In genomic region chr16:14053116-14053515, GRCm38 (mm10) we compare ENCODE assay signal across 22 mouse cellular contexts.
DNase-seq lines count a peak whose midpoint lies in the region; ATAC-seq and TF ChIP-seq lines count a peak whose summit lies in the region.
"Had no signal": no experiment of that assay in that cellular context is flagged by ENCODE, and none has a peak within 500 bp of the region (broad histone marks: within the 10 kb centered on the region; RNA-seq: fewer than 3 reads in every experiment).

No protein-coding gene starts in this region.

- H3K27me3 ChIP-seq in midbrain, embryonic 10.5 days (ENCODE audit: low read depth, poor library complexity, severe bottlenecking), result no peaks in the 10 kb centered on the region
- no peaks in the 10 kb centered on the region for H3K27me3 ChIP-seq in midbrain, embryonic 15.5 days (replicated peaks)
- H3K27me3 ChIP-seq in limb, embryonic 11.5 days (ENCODE audit: control insufficient read depth, insufficient read depth, low read length), result no peaks in the 10 kb centered on the region
- H3K27me3 ChIP-seq: embryonic facial prominence, embryonic 12.5 days; embryonic facial prominence, embryonic 15.5 days; forebrain, embryonic 12.5 days; forebrain, embryonic 15.5 days; hindbrain, embryonic 12.5 days; hindbrain, embryonic 15.5 days had no signal

- H3K9me3 ChIP-seq in midbrain, embryonic 10.5 days (replicated peaks), result no peaks in the 10 kb centered on the region
- no peaks in the 10 kb centered on the region for H3K9me3 ChIP-seq in midbrain, embryonic 15.5 days
- H3K9me3 ChIP-seq in limb, embryonic 11.5 days (ENCODE audit: control insufficient read depth, low read length), result no peaks in the 10 kb centered on the region
- H3K9me3 ChIP-seq: embryonic facial prominence, embryonic 12.5 days; embryonic facial prominence, embryonic 15.5 days; forebrain, embryonic 12.5 days; forebrain, embryonic 15.5 days; hindbrain, embryonic 12.5 days; hindbrain, embryonic 15.5 days had no signal

- no peak overlapping the region for H3K4me2 ChIP-seq in midbrain, embryonic 15.5 days
- H3K4me2 ChIP-seq in limb, embryonic 11.5 days (ENCODE audit: low read depth, severe bottlenecking), result no peak overlapping the region
- H3K4me2 ChIP-seq: embryonic facial prominence, embryonic 12.5 days; embryonic facial prominence, embryonic 15.5 days; forebrain, embryonic 12.5 days; forebrain, embryonic 15.5 days; hindbrain, embryonic 12.5 days; hindbrain, embryonic 15.5 days had no signal

- no peak for DNase-seq in cerebellum, adult 9-11 months
- DNase-seq in heart, adult 11 months, result peak; percentile 65
- no peak for DNase-seq in heart, adult 9 months (ENCODE audit: low spot score in 2 of 2)
- DNase-seq in midbrain, embryonic 10.5 days (ENCODE audit: low spot score), result peak; percentile 1
- peak; percentile 9 for DNase-seq in limb, embryonic 11.5 days (ENCODE audit: low spot score)
- DNase-seq in gastrocnemius, adult 2 months, result no peak
- DNase-seq: adrenal gland, postnatal 10 days; adrenal gland, postnatal 36 days; cerebellum, adult 11 months; cerebellum, postnatal 10 days; gastrocnemius, postnatal 10 days; gastrocnemius, postnatal 36 days had no signal

- H3K4me1 ChIP-seq in midbrain, embryonic 10.5 days, result peaks cover 7% of the 10 kb centered on the region
- peaks cover 3% of the 10 kb centered on the region; the same call in 1 of the 2 replicates for H3K4me1 ChIP-seq in midbrain, embryonic 15.5 days
- no peaks in the 10 kb centered on the region for H3K4me1 ChIP-seq in limb, embryonic 11.5 days (ENCODE audit: control insufficient read depth, insufficient read depth, low read length)
- H3K4me1 ChIP-seq: embryonic facial prominence, embryonic 12.5 days; embryonic facial prominence, embryonic 15.5 days; hindbrain, embryonic 12.5 days; hindbrain, embryonic 15.5 days had no signal

- intact Hi-C loops in gastrocnemius, adult 2 months (cut with DNase I), result loop anchor here (1.0 kb wide), 1 partner anchor 38 kb away; no protein-coding TSS in a partner anchor

- H3K9ac ChIP-seq in midbrain, embryonic 15.5 days, result no peak overlapping the region
- H3K9ac ChIP-seq in limb, embryonic 11.5 days (ENCODE audit: low read length), result no peak overlapping the region
- H3K9ac ChIP-seq: embryonic facial prominence, embryonic 12.5 days; embryonic facial prominence, embryonic 15.5 days; forebrain, embryonic 12.5 days; forebrain, embryonic 15.5 days; hindbrain, embryonic 12.5 days; hindbrain, embryonic 15.5 days had no signal

- H3K4me3 ChIP-seq in midbrain, embryonic 10.5 days, result no peak overlapping the region
- H3K4me3 ChIP-seq in midbrain, embryonic 15.5 days, result no peak overlapping the region
- H3K4me3 ChIP-seq in limb, embryonic 11.5 days (ENCODE audit: low read depth, low read length), result no peak overlapping the region
- H3K4me3 ChIP-seq in gastrocnemius, adult 2 months, result no peak overlapping the region
- H3K4me3 ChIP-seq: embryonic facial prominence, embryonic 12.5 days; embryonic facial prominence, embryonic 15.5 days; forebrain, embryonic 12.5 days; forebrain, embryonic 15.5 days; hindbrain, embryonic 12.5 days; hindbrain, embryonic 15.5 days had no signal

- H3K36me3 ChIP-seq in midbrain, embryonic 10.5 days, result no peaks in the 10 kb centered on the region
- 0 out of 2 replicates have a peak, but pooled peaks cover 4% of the 10 kb centered on the region for H3K36me3 ChIP-seq in midbrain, embryonic 15.5 days (replicated peaks)
- H3K36me3 ChIP-seq in limb, embryonic 11.5 days (ENCODE audit: control insufficient read depth, insufficient read depth, low read length), result no peaks in the 10 kb centered on the region
- H3K36me3 ChIP-seq: embryonic facial prominence, embryonic 12.5 days; embryonic facial prominence, embryonic 15.5 days; forebrain, embryonic 12.5 days; forebrain, embryonic 15.5 days; hindbrain, embryonic 12.5 days; hindbrain, embryonic 15.5 days had no signal

- 91% methylated on average over 5 of the region's 5 CpGs for WGBS in midbrain, embryonic 10.5 days
- 92% methylated on average over 5 of the region's 5 CpGs for WGBS in midbrain, embryonic 15.5 days
- WGBS in limb, embryonic 11.5 days, result 86% methylated on average over 5 of the region's 5 CpGs

- no peak overlapping the region for H3K27ac ChIP-seq in midbrain, embryonic 10.5 days (replicated peaks)
- no peak overlapping the region for H3K27ac ChIP-seq in midbrain, embryonic 15.5 days
- H3K27ac ChIP-seq in limb, embryonic 11.5 days (replicated peaks; ENCODE audit: low read depth, low read length), result no peak overlapping the region
- H3K27ac ChIP-seq in gastrocnemius, adult 2 months, result no peak overlapping the region
- H3K27ac ChIP-seq: embryonic facial prominence, embryonic 12.5 days; embryonic facial prominence, embryonic 15.5 days; forebrain, embryonic 12.5 days; hindbrain, embryonic 12.5 days; hindbrain, embryonic 15.5 days had no signal

- ATAC-seq in cerebellum, adult (ENCODE audit: insufficient number of reproducible peaks, low FRiP score, low TSS enrichment), result 0 out of 2 replicates have a peak, but pooled peaks have one; percentile 7
- ATAC-seq in midbrain, embryonic 15.5 days (replicated peaks), result no peak
- no peak for ATAC-seq in limb, embryonic 11.5 days (ENCODE audit: insufficient number of reproducible peaks, low FRiP score, low TSS enrichment, low read depth)
- ATAC-seq: activated CD4-positive, CD25-positive, alpha-beta regulatory T cell, adult 4 months; intestine, postnatal 0 days had no signal

- no peak for TF ChIP-seq CTCF in gastrocnemius, adult 2 months (IDR thresholded peaks at IDR 0.05)

Comparison
In these comparisons a context has a peak if more than half of its experiments do, and no peak if none do; other contexts are left out.
1. DNase-seq: peak in heart, adult 11 months (single experiment), midbrain, embryonic 10.5 days (single experiment) and limb, embryonic 11.5 days (single experiment); none in cerebellum, adult 9-11 months (single experiment), heart, adult 9 months (0 of 2) and gastrocnemius, adult 2 months (single experiment).